Mouse (Mus musculus): Measurements from ENCODE around the gene Tcap.
A peak's percentile ranks its signal among the peaks of the same experiment; 100 is the strongest.

Gene Tcap

DNA sequence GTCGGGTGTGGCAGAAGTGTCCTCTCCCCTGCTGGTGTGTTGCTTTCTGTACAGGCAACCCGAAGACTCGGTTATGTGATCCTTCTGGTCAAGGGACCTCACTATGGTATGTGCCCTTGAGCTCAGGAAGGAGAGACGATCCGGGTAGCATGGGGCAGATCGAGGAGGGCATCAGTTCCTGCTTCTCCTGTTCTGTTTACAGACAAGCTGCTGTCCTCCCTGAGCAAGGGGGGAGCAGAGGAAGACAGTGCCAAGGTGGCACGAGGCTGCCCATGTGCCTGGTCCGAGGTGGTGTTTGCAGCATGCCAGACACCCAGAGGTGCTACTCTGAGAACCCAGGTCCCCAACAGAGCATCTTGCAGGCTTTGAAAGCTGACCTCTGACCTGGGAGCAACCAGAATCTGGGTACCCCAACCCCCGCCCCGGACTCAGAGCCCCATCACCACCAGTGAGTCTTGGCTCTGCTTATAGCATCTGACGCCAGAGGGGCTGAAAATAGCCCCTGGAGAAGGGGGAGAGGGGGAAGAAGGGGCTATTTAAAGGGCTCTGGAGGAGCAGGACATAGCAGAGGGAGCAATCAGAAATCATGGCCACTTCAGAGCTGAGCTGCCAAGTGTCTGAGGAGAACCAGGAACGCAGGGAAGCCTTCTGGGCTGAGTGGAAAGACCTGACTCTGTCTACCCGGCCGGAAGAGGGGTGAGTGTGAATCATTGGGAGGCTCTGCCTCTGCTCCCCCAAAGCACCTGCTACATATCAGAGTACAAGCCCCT, at the start of gene Tcap:
Tcap (plus strand) TSS at position 551 of the 770 bp plus-strand sequence.
- DNase-seq: no peak

DNA sequence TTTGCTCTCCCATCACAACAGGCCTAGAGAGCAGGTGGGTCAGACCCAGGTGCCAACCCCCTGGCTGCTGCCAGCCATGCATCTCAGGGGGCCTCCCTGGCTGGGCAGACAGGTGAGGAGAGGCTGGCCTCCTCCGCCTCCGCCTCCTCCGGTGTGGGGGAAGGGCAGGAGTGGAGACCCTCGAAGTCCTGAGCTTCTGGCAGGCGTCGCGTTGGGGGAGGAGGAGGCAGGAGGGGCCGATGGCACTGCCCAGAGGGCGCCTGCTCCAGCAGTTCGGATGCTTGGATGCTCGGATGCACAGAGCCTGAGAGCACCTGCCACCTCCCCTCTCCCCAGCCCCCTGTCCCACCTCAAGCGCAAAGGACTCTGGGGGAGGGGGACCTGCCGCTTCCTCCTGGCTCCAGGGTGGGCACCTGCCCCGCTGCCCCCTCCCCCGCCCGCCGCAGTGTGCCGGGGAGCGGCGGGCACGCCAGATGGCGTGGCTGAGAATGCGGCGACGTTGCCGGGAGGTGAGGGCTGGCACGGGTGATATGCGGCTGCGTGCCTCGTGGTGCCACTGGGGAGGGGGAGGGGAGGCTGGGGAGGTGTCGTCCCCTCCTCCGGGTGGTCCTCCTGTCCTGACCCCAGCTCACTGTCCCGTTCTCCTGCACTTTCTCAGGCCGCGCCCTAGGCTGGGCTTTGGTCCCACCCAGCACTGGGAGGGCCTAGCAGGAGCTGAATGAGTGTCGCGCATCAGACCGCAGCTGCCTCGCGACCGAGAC, 49.5 kb upstream of the Tcap start:
- no peak for DNase-seq

GRCm38 (mm10) chr11:98335250-98335649, 48.4 kb upstream of the Tcap start:
- no peak for DNase-seq

DNA sequence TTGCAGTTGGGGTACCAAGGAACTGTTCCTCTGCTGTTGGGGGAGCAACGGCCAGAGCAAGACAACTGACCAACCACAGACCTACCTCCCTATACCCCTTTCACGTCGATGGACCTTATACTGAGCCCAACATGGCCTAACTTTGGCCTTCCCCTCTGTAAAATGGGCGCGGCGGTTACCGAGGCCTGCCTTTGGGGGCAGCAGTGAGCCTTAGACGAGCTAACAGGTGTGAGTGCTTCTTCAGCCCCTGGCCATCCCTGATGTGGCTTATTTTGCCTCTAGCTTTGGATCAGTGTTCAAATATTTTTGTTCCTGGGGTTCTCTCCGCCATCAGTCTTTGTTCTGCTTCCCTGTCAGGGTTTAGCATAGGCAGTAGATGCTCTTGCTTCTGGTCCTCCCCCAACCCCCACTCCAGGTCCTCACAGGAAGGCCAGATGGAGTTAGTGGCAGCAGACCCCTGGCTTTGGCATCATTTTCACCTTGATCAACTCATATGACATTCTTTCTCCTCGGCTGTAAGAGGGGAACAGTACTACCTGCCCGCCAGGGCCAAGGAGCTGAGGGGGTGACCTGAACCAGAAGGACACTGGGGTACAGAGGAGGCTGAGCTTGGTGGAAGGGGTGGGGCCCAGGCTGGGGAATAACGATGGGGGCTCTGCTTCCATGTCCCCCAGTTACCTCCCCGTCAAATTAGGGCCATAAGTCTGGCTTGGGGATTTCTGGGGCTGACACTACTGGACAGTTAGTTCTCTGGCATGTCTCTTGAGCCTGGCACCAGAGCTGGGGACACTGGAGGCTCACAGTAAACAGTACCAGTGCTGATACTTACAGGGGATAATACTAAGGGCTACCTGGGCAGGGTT, 47.1 kb upstream of the Tcap start:
- no peak for DNase-seq

DNA sequence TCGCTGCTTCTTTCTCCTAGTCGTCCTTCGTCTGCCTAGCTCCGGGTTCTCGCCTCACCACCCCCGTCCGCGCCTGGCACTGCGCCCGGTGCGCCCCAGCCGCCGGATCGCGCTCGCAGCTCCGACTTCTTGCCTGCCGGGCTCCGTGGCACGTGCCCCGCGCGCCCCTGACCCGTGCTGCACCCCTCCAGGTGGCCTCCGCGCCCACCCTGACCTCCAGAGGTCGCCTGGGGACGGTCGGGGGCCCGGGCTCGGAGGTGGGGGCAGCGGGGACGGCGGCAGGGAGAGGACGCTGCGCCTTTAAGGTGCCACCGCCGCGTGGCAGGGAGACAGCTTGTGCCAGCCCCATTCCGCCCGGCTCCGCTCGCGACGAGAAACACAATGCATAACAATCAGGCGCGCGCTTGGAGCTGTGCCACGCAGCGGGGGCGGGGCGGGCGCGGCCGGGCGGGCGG, 45.1 kb upstream of the Tcap start:
- peak; percentile 89 for DNase-seq

DNA sequence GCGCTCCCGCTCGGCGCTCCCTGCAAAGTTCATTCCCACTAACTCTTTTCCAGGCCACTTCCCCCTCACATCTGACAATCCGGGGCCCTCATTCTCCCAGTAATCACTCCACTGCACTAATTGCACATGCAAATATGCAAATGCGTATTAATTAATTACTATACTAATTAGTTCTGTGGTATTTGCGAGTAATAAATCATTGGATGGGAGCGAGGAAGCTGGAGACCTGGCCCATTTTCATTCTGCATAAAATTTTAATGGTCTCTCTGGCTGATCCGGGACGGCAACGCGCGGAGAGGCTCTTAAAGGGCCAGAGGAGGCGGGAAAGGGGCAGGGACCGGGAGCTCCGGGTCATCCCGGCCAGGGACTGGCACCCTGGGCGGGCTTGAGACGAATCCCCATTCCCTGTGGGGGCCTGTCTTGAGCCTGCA, 44.5 kb upstream of the Tcap start:
- DNase-seq: no peak

DNA sequence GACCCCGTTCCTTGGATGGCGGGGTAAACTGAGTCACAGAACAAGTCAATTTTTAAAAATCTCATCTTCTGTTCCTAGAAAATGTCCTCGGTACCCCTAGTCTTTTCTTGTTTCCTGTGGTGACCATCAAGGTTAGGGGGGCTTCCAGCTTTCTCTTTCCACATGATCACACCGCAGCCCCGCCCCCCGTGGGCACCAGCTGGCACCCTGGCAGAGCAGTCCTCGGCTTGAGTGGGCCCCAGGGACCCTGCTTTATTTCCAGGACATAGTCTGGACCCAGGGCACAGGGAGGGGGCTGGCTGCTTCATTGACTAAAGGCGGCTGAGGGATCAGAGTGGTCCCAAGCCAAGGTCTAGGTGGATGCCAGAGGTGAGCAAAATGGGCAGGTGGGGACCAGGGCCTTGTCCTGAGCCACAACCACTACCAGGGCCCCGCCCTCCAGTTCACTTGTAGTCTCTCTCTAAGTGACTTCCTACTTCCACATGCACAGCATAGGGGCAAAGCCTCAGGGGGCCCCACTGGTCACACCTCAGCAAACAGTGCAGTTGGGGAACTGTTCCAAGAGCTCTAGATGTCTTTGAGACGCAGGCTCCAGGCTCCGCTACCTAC, 43.8 kb upstream of the Tcap start:
- DNase-seq: no peak

GRCm38 (mm10) chr11:98340597-98340996, 43.0 kb upstream of the Tcap start:
- DNase-seq: no peak

DNA sequence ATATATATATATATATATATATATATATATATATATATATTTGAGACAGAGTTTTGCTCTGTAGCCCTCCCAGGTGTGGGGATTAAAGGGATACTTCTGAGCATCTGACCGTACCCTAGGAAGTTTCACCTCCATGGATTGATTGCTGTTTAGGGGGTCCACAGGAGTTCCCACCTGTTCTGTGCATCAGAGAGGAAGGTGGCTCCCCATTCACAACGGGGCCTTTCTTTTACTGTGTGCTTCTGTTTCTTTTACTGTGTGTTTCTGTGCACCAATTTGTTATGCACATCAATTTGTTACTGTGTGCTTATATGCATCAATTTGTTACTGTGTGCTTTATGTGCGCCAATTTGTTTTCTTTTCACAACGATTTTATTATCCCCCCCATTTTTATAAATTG, 42.4 kb upstream of the Tcap start:
- DNase-seq: no peak

GRCm38 (mm10) chr11:98342000-98342945, 41.3 kb upstream of the Tcap start:
- peak; percentile 94 for DNase-seq

GRCm38 (mm10) chr11:98345253-98345652, 38.4 kb upstream of the Tcap start:
- DNase-seq: peak; percentile 82

- peak; percentile 73 for DNase-seq
These were observed 37.4 kb upstream of the Tcap start for GRCm38 (mm10) chr11:98346168-98346567.

DNA sequence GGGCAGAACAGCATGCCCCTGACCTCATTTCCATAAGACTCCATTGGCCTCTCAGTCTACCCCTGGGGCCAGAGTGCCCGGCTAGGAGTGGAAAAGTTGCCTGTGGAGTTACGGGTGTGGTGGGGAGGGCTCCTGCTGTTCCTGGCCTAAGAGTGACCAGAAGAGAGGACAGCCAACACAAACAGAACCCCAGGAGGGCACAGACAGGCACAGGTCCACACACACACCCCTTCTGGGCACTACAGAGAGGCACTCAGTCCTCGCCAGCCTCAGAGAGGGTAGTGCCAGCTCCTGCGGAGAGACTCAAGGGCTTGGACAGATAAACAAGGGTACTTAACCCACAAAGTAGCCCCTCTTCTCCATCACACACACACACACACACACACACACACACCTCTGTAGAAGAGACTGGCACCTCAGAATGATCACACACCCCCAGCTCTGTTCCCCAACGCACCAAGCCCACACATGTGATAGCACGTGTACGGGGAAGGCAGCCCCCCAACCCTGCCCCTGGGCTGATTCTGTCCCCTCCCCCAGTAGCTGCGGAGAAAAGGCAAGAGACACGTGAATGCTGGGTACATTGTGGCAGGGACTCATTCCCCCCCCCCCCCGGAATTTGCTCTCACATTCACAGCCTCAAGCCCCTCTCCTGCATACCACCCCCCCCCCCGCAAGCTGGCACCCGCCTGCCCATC, 36.1 kb upstream of the Tcap start:
- DNase-seq: no peak

DNA sequence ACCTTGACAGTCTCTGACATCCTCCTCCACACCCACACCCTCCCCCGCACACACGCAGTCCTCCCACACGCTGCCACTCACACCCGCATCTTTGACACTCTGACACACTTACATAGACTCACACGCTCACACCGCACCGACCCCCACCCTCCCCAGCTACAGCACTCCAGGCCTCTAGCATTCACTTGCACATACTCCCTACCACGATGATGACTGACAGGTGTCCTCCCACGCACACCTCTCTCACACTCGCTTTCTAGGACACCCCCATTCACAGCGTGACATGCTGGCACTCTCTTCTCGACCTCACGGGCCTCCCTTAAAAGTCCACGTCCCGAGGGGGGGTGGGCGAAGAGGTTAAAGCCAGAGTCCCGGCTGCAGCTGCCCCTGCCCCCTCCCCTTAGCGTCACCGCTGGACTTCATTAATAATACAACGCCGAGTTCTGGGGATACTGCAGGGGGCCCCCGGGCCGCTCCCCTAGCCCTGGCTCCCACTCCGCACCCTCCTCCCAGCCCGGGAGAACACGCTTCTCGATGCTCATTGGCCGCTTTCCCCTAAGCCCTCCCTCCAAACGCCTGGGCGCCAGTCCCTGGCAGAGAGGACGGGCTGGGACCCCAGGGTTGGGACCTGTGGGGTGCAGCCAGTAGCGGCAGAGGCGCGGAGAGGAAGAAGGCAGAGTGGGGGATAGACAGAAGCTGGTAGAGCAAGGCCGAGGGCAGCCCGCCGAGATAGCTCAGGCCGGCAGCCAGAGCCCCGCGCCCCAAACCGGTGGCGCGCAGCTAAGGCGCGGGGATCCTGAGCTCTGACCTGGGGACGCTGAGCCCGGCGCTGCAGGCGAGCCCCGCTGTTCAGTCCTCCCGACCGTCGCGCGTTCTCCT, 35.3 kb upstream of the Tcap start, which contains the start of gene Ppp1r1b:
Ppp1r1b (plus strand) TSS at position 322 of the 879 bp plus-strand sequence.
- DNase-seq: peak; percentile 88

DNA sequence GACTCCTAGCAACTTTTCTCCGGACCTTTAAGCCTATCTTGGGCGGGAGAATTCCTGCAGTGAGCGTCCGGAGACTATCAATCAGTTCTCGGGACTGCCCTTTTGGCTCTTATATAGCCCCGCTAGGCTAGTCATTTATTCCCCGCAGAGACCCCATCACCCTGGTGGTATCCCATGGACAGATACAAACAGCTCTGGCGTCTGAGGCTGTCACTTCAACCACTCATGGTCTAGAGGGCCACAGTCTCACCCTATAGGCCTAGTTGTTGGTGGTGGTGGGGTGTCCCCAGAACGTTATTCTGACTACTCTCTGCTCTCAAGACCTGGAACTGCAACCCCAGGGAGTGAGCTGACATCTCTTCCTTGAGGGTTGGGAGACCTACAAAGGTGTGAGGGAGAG, 34.3 kb upstream of the Tcap start:
- no peak for DNase-seq

DNA sequence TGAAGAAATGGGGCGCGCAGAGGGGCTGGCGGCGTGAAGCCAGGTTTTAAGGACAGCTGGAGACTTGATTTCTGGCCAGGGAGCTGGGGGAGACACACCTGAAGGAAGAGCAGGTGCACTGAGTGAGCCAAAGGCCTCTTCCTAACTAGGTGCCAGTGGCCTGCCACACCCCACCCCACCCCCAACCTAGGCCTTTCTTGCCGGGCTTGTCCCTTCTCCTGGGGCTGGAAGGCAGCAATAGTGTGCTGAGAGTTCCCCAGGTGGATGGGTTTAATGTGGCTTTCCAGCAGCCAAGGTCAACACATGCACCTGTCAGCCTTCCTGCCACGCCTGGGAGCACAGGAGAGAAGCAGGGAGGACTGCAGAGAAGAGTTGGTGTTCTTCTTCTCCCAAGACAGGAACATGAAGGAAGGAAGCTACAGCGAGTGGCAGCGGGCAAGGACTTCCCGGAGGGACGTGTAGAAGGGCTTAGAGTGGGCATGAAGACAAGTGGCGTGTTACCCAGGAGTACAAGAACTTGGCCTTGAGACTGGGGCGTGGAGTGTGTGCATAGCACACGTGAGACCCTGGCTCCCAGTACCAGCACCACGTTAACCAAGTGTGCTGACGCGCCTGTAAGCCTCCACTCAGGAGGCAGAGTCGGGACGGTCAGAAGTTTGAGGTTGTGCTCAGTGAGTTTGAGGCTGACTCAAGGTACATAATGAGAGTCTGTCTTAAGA, 31.2 kb upstream of the Tcap start:
- no peak for DNase-seq

DNA sequence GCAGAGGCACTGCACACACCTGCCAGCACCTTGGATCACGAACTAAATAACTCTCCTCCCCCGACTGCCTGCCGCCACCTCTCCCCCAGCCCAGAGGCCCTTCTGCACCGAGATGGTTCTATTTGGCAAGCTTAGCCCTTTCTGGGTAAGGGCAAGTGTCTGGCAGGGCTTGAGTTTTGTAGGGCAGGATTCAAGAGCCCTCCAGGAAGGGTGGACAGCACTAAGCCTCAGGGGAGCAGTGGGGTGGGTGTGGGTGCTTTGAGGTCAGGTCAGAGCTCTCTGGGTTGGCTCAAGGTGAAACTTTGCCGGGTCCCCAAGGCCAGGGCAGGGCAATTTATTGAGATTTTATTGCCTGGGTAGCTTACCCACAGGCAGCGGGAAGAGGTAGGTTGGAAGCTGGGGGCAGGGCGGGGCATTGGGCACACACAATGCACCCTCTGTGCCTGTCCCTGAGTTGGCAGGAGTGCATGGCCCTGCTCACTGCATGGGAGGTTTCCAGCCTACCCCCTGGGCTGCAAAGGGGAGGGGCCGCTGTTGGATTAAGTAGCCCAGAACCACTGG, 29.9 kb upstream of the Tcap start:
- peak; percentile 73 for DNase-seq

DNA sequence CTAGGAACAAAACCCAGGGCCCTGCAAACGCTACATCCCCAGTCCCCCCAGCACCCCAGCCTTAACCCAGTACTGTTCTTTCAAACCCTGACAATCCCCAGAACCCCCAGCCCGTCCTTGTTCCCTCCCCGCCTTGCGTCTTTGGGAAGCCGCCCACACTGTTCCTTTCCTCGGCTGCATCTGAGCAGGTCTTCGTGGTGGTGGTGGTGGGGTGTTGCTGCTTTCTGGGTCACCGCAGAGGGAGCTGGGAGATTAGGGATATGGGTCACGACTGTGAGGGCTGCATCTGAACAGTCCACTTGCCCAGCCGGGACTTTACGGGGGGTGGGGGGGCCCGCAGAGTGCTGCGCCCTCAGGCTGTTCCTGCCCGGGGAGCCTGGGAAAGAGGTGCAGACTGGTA, 29.2 kb upstream of the Tcap start:
- DNase-seq: peak; percentile 80

Measured in right cerebral cortex, adult 18-20 months (tissue).